Mouse (Mus musculus) hindbrain, postnatal 0 days (tissue): ENCODE data around the gene Spag7. TPM values are rescaled to one million over a fixed set of nuclear protein-coding genes. Genes with fewer than 3 reads are reported as not detected.

ENCODE experiments used
- ATAC-seq: fragments of 200-750 bp; cut with Nextera tagmentation; 2 replicates; pipeline ENCODE4 v1.8.0; 2017; ENCODE audit warnings: mild to moderate bottlenecking, moderate TSS enrichment, moderate library complexity
- DNase-seq: peaks from one replicate; pipeline ENCODE4 v3.0.0-alpha.2; 2015; ENCODE audit warnings: low spot score
- H3K27ac ChIP-seq: fragments of 300-500 bp; sonication (generic); 2 replicates; pipeline ENCODE4 v1.5.1; 2014; ENCODE audit warnings: mild to moderate bottlenecking
- H3K27me3 ChIP-seq: fragments of 300-500 bp; sonication (generic); 2 replicates; pipeline ENCODE4 v1.6.1; 2014; ENCODE audit warnings: low read length, mixed read lengths; ENCODE audit not compliant: insufficient read depth
- H3K36me3 ChIP-seq: fragments of 300-500 bp; sonication (generic); 2 replicates; pipeline ENCODE4 v1.6.1; 2014; ENCODE audit warnings: low read length, mixed read lengths; ENCODE audit not compliant: insufficient read depth
- H3K4me1 ChIP-seq: fragments of 300-500 bp; sonication (generic); 2 replicates; pipeline ENCODE4 v1.6.1; 2014; ENCODE audit warnings: antibody characterized with exemption, low read length, mixed read lengths; ENCODE audit not compliant: insufficient read depth
- H3K4me2 ChIP-seq: fragments of 300-500 bp; sonication (generic); 2 replicates; pipeline ENCODE4 v1.6.1; 2014; ENCODE audit warnings: low read depth, mild to moderate bottlenecking, low read length, moderate library complexity, mixed read lengths
- H3K4me3 ChIP-seq: fragments of 300-500 bp; sonication (generic); 2 replicates; pipeline ENCODE4 v1.5.1; 2014; ENCODE audit warnings: low read length
- H3K9ac ChIP-seq: fragments of 300-500 bp; sonication (generic); replicated peaks from 2 replicates; pipeline ENCODE4 v1.6.1; 2014; ENCODE audit warnings: mild to moderate bottlenecking, low read length, moderate library complexity, mixed read lengths
- H3K9me3 ChIP-seq: fragments of 300-500 bp; sonication (generic); 2 replicates; pipeline ENCODE4 v1.6.1; 2016; ENCODE audit warnings: low read length, mixed read lengths
- CTCF ChIP-seq: IDR thresholded peaks from 2 replicates; pipeline ENCODE4 v1.5.1; 2016; ENCODE audit warnings: antibody characterized with exemption, control low read depth, low read depth
- WGBS: fragments of 180-500 bp; shearing (Covaris S2); extraction: QIAGEN DNeasy Blood & Tissue Kit; methylation state at CpG from one replicate; pipeline ENCODE4 v1.1.7; 2014; 5-methylcytosine and 5-hydroxymethylcytosine counted together
- polyA plus RNA-seq: library from polyadenylated mRNA; unstranded; fragments of >200 nt; fragmentation: Nextera tagmentation; extraction: Ambion mirVana; gene quantifications from 2 replicates; pipeline ENCODE4 v1.2.1, GENCODE M21; 2015
- total RNA-seq: library from RNA; depleted of rRNA; stranded (reverse); fragments of >200 nt; gene quantifications from 2 replicates; pipeline ENCODE4 v1.2.3, GENCODE M21; 2014

The Spag7 gene
- total and polyA plus RNA-seq, 2 experiments from 2014 or later = 31.9 to 138 TPM

DNA sequence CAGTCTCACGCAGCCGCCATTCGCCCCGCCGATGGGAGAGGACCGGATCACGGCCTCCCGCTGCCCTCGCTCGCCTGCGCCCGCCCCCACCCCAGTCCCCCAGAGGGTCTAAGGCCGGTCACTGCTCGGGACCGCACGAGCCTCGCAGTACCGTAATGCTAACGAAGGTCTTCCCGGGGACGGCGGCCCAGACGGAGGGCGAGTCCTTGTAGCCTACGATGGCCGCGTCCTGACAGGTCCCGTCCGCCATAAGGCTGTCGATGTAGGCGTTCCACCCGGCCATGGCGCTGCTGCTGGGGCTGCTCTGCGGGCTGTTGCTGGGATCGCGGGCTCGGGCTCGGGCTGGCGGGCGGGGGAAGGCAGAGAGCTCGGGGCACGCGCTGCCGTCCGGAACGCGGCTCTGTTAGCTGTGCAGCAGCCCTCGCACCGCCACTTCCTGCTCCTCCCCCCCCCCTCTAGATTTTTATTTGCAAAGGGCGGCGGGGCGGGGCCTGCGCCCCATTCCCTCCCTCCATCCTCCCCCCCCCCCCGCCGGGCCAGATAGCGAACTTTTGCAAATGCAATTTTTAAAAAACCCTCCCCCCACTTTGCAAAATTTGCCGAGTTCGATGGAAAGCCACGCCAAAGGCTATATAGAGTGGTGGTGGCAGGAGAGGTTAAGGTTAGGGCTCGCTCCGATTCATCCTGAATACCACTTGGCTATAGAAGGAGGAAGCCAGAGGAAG lies 14.9 kb downstream of the Spag7 start, which contains the start of gene Pfn1:
Gene Pfn1, minus strand, starts transcription at position 447 of the 725 bp plus-strand sequence.
- Histone ChIP-seq H3K9me3 (no peaks in the 10 kb centered on the region), H3K4me1 (0 out of 2 replicates have a peak, but pooled peaks cover 11% of the 10 kb centered on the region), H3K4me3 (peak within 1 kb of the TSS; percentile 99), H3K27ac (peak within 1 kb of the TSS; percentile 99), H3K9ac (peak within 1 kb of the TSS; percentile 100), H3K4me2 (peak within 1 kb of the TSS; percentile 75), H3K27me3 (no peaks in the 10 kb centered on the region), H3K36me3 (peaks cover 24% of the 10 kb centered on the region)
- under 1% methylated on average over 43 of the region's 61 CpGs for WGBS
- TF ChIP-seq CTCF = no peak
- DNase-seq = peak; percentile 89
- ATAC-seq = peak; percentile 68

GRCm38 (mm10) chr11:70653345-70654197 lies 15.6 kb downstream of the Spag7 start:
- Histone ChIP-seq H3K27me3 (no peaks in the 10 kb centered on the region), H3K4me1 (0 out of 2 replicates have a peak, but pooled peaks cover 11% of the 10 kb centered on the region), H3K9ac (peak overlapping the region; percentile 100), H3K36me3 (peaks cover 28% of the 10 kb centered on the region), H3K4me2 (peak overlapping the region; percentile 75), H3K27ac (peak overlapping the region; percentile 99), H3K4me3 (peak overlapping the region; percentile 99), H3K9me3 (no peaks in the 10 kb centered on the region)
- ATAC-seq (peak; percentile 65), DNase-seq (peak; percentile 79)
- TF ChIP-seq CTCF = no peak
- 1% methylated on average over 56 of the region's 63 CpGs for WGBS

DNA sequence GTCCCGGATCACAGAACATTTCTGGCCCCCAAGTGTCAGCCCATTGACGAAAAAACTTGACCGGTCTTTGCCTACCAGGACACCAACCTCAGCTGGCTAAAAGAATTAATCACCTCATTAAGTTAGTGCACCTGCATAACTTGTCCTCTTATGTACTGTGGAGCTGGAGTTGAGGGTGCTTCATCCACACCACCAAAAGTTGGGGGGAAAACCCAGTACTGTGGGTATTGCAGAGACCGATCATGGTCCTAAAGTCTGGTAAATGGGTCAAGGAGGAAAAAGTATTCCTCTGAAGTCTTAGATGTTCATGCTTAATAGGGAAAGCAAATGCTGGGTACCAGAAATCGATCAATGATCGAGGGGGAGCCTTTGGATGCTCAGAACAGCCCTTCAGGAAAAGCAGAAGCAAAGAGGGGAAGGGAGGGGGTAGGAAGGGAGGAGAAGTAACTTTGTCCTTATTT lies 16.3 kb downstream of the Spag7 start:
- Histone ChIP-seq H3K27me3 (no peaks in the 10 kb centered on the region), H3K27ac (peak overlapping the region; percentile 99; the same call in 1 of the 2 replicates), H3K4me1 (peaks cover 15% of the 10 kb centered on the region; the same call in 1 of the 2 replicates), H3K4me3 (peak overlapping the region; percentile 99), H3K36me3 (peaks cover 28% of the 10 kb centered on the region), H3K9ac (peak overlapping the region; percentile 100), H3K9me3 (no peaks in the 10 kb centered on the region), H3K4me2 (peak overlapping the region; percentile 75)
- WGBS = 58% methylated on average over 6 of the region's 6 CpGs
- ATAC-seq (no peak), DNase-seq (no peak)
- no peak for TF ChIP-seq CTCF

DNA sequence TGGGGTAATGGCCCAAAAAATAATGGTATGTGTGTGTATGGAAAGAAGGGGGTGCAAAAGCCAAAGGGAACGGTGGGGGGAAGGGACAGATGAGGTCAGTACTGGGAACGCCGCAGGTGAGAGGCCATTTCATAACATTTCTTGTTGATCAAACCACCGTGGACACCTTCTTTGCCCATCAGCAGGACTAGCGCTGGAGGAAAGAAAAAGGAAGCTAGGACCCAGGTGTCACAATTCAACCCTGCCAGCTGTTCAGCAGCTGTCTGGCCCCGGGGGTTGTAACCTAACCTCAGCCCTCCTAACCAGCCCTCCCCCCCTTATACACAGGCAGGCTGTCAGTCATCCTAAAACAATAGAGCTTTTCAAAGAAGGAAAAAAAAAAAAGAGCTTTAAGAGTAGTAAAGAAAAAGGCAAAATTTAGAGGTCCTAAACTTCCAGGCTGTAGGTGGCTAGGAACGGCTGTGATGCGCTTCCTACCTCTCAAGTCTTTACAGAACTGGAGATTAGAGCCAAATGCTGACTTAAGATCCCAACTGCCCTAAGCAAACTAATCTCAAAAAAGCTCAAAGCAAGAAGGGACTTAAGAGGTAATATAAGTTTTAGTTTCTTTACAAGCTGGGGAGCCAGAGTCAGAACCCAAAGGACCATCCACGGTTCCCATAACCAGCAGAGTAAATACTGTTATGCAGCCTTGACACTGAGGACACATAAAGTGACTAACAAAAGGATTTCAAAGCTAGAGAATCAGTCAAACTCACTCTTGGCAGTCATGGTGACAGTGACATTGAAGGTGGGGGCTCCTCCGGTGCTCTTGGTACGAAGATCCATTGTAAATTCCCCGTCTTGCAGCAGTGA lies 17.0 kb downstream of the Spag7 start:
- H3K27ac ChIP-seq = no peak overlapping the region
- no peak overlapping the region; the same call in 1 of the 2 replicates for H3K9ac ChIP-seq
- peaks cover 28% of the 10 kb centered on the region for H3K36me3 ChIP-seq
- 69% methylated on average over 12 of the region's 12 CpGs for WGBS
- peaks cover 15% of the 10 kb centered on the region; the same call in 1 of the 2 replicates for H3K4me1 ChIP-seq
- H3K4me2 ChIP-seq = peak overlapping the region; percentile 75
- H3K9me3 ChIP-seq = no peaks in the 10 kb centered on the region
- DNase-seq (no peak), ATAC-seq (no peak)
- no peak for TF ChIP-seq CTCF
- peak overlapping the region; percentile 99; the same call in 1 of the 2 replicates for H3K4me3 ChIP-seq
- no peaks in the 10 kb centered on the region for H3K27me3 ChIP-seq

DNA sequence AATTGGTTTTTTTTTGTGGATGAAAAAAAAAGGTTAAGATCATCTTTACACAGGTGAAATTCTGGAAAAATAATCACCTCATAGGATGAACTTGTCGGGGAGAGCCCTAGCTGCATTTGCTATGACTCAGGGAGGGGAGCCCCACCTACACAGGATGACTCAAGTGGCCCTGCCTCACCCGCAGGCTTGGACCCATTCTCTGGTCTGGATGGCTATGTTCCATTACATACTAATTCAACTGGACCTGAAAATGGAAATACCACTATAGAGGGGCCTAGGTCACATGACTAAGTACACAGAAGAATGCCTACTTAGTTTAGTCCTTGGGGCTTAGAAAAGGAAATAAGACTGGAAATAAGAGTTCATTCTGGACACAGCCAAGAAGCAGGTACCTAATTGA lies 17.8 kb downstream of the Spag7 start:
- H3K27ac ChIP-seq = no peak overlapping the region
- no peak for TF ChIP-seq CTCF
- no peak overlapping the region for H3K4me3 ChIP-seq
- WGBS = 86% methylated on average over 2 of the region's 2 CpGs
- H3K36me3 ChIP-seq = peaks cover 28% of the 10 kb centered on the region
- no peak for DNase-seq
- ATAC-seq = no peak
- H3K4me2 ChIP-seq = no peak overlapping the region
- peaks cover 15% of the 10 kb centered on the region for H3K4me1 ChIP-seq
- H3K9ac ChIP-seq = no peak overlapping the region
- no peaks in the 10 kb centered on the region for H3K9me3 ChIP-seq
- H3K27me3 ChIP-seq = no peaks in the 10 kb centered on the region
